Mouse (Mus musculus) forebrain, embryonic 12.5 days (tissue): ENCODE measurements at regions not wholly inside any gene's neighbourhood (a gene's known extent, or its start where the extent isn't known, plus 50 kb on each side); places are given as distances from the start of the nearest gene placed in this dataset.
A peak's percentile ranks its signal among the peaks of the same experiment; 100 is the strongest.

Experiments
- ATAC-seq: fragments of 200-750 bp; cut with Nextera tagmentation; 2 replicates; pipeline ENCODE4 v1.8.0; 2017; ENCODE audit warnings: moderate TSS enrichment; ENCODE audit not compliant: low FRiP score
- H3K27ac ChIP-seq: fragments of 300-500 bp; sonication (generic); 2 replicates; pipeline ENCODE4 v1.5.1; 2016; ENCODE audit warnings: mild to moderate bottlenecking
- H3K27me3 ChIP-seq: fragments of 300-500 bp; sonication (generic); 2 replicates; pipeline ENCODE4 v1.6.1; 2016; ENCODE audit warnings: mild to moderate bottlenecking
- H3K36me3 ChIP-seq: fragments of 300-500 bp; sonication (generic); replicated peaks from 2 replicates; pipeline ENCODE4 v1.6.1; 2016; ENCODE audit warnings: mild to moderate bottlenecking
- H3K4me1 ChIP-seq: fragments of 300-500 bp; sonication (generic); 2 replicates; pipeline ENCODE4 v1.6.1; 2016
- H3K4me2 ChIP-seq: fragments of 300-500 bp; sonication (generic); 2 replicates; pipeline ENCODE4 v1.6.1; 2016; ENCODE audit warnings: mild to moderate bottlenecking, moderate library complexity
- H3K4me3 ChIP-seq: fragments of 300-500 bp; sonication (generic); replicated peaks from 2 replicates; pipeline ENCODE4 v1.5.1; 2016; ENCODE audit warnings: mild to moderate bottlenecking
- H3K9ac ChIP-seq: fragments of 300-500 bp; sonication (generic); 2 replicates; pipeline ENCODE4 v1.6.1; 2016; ENCODE audit warnings: mild to moderate bottlenecking
- H3K9me3 ChIP-seq: fragments of 300-500 bp; sonication (generic); 2 replicates; pipeline ENCODE4 v1.6.1; 2016
- WGBS: fragments of 180-500 bp; shearing (Covaris S2); methylation state at CpG from one replicate; pipeline ENCODE4 v1.1.7; 2016; 5-methylcytosine and 5-hydroxymethylcytosine counted together

- H3K27ac ChIP-seq, result no peak overlapping the region
- no peak overlapping the region for H3K4me2 ChIP-seq
- no peaks in the 10 kb centered on the region for H3K36me3 ChIP-seq
- no peaks in the 10 kb centered on the region for H3K9me3 ChIP-seq
- no peak overlapping the region for H3K9ac ChIP-seq
- H3K27me3 ChIP-seq, result no peaks in the 10 kb centered on the region
- no peak for ATAC-seq
- WGBS, result 69% methylated on average over 11 of the region's 11 CpGs
- H3K4me1 ChIP-seq, result no peaks in the 10 kb centered on the region
- H3K4me3 ChIP-seq, result no peak overlapping the region
Observed at GRCm38 (mm10) chr3:132425819-132426671, 203.6 kb upstream of the Gimd1 start.

- Histone ChIP-seq H3K4me3 (no peak overlapping the region), H3K4me1 (no peaks in the 10 kb centered on the region), H3K27me3 (no peaks in the 10 kb centered on the region), H3K9me3 (no peaks in the 10 kb centered on the region), H3K36me3 (no peaks in the 10 kb centered on the region), H3K27ac (no peak overlapping the region), H3K9ac (no peak overlapping the region), H3K4me2 (no peak overlapping the region)
- WGBS, result 70% methylated on average over 9 of the region's 9 CpGs
- ATAC-seq, result no peak
Observed at GRCm38 (mm10) chr3:132427244-132427643, 202.4 kb upstream of the Gimd1 start.

DNA sequence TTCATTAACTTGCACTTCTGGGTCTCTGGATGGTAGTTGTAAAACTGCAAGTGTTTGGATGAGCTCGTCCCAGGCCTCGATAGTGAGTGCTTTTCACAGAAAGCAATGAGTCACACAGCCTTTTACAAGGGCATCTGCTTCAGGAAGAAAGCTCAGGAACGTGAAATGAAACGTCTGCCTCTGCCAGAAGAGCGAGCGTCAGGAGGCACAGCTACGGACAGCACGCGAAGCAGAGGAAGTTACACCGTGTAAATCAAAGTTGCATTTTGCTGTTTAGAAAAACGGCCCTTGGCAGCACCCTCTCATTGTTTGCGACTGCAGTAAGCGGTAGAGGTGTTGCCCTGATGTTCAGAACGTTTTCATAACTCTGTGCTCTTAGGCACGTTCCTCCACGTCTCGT lies 201.5 kb upstream of the Gimd1 start:
- ATAC-seq, result no peak
- Histone ChIP-seq H3K27me3 (no peaks in the 10 kb centered on the region), H3K4me1 (no peaks in the 10 kb centered on the region), H3K36me3 (no peaks in the 10 kb centered on the region), H3K9me3 (no peaks in the 10 kb centered on the region), H3K4me2 (no peak overlapping the region), H3K9ac (no peak overlapping the region), H3K27ac (no peak overlapping the region), H3K4me3 (no peak overlapping the region)
- 90% methylated on average over 17 of the region's 17 CpGs for WGBS

- Histone ChIP-seq H3K9me3 (no peaks in the 10 kb centered on the region), H3K4me2 (no peak overlapping the region), H3K27me3 (no peaks in the 10 kb centered on the region), H3K4me1 (no peaks in the 10 kb centered on the region), H3K27ac (no peak overlapping the region), H3K4me3 (no peak overlapping the region), H3K36me3 (no peaks in the 10 kb centered on the region), H3K9ac (no peak overlapping the region)
- no peak for ATAC-seq
Observed at GRCm38 (mm10) chr3:132431805-132432204, 197.8 kb upstream of the Gimd1 start.

DNA sequence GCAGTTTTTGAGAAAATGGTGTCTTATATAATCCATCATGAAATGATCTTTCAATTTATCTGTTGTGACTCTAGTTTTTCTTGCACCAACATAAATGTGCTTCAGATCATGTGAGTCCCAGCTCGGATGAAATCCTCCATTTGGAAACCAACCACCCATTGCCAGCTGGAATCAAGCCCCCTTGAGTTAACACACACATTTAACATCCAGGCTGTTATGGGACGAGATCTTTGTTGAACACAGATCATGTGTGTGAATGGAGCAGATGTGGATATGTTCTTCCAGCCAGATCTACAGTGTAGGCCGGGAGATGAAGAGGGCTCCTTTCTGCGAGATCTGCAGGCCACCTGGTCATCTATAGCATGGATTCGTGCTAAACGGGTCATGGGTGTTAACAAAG lies 188.4 kb upstream of the Gimd1 start:
- Histone ChIP-seq H3K4me1 (no peaks in the 10 kb centered on the region), H3K9me3 (no peaks in the 10 kb centered on the region), H3K27ac (no peak overlapping the region), H3K4me3 (no peak overlapping the region), H3K27me3 (no peaks in the 10 kb centered on the region), H3K4me2 (no peak overlapping the region), H3K9ac (no peak overlapping the region), H3K36me3 (no peaks in the 10 kb centered on the region)
- no peak for ATAC-seq
- WGBS, result 93% methylated on average over 6 of the region's 6 CpGs

DNA sequence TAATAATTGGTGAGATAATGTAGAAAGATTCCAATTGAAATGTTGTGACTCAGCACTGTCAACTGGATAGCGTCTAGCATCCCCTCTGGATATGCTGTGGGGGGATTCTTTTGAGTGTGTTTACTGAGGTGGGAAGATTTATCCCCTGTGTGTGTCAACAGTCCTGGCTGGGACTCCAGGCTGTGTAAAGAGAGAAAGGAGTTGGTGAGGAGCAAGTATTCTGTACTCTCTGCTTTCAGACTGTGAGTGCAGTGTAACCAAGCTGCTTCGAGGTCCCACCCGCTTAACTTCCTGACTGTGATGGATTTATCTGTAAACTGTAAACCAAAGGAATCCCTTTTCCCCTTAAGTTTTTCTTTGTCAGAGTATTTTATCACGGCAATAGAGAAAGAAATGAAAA lies 175.7 kb upstream of the Gimd1 start:
- 67% methylated on average over 4 of the region's 4 CpGs for WGBS
- no peak overlapping the region for H3K27ac ChIP-seq
- no peaks in the 10 kb centered on the region for H3K4me1 ChIP-seq
- H3K4me3 ChIP-seq, result no peak overlapping the region
- H3K9ac ChIP-seq, result no peak overlapping the region
- H3K4me2 ChIP-seq, result no peak overlapping the region
- no peak for ATAC-seq
- no peaks in the 10 kb centered on the region for H3K27me3 ChIP-seq
- no peaks in the 10 kb centered on the region for H3K9me3 ChIP-seq
- H3K36me3 ChIP-seq, result no peaks in the 10 kb centered on the region

DNA sequence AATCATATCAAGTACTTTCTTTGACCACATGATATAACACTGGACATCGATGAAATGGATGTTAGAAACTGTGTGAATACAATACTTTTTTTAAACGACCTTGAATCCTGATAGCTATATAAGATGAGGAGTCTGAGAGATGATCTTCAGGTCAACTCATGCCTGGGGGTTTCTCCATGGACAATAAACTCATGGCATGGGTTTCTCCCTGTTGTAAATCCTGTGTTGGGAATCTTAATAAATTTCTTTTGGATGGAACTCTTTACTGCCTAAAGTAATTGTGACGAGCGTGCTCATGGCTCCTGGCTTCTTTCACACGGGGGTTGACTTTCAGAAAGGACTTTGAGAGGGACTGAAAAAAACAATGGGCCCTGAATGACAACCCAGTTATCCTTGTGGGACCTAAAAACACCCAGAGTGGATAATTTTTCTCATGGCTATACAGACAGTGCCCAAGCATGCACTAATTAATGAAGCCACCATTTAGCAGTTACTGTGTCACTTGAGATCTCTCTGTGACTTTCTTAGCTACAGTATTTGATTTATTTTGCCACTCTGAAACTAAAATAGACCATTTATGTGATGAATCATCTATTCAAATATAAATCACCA lies 167.2 kb upstream of the Gimd1 start:
- Histone ChIP-seq H3K4me1 (no peaks in the 10 kb centered on the region), H3K9ac (no peak overlapping the region), H3K36me3 (no peaks in the 10 kb centered on the region), H3K27me3 (no peaks in the 10 kb centered on the region), H3K4me3 (no peak overlapping the region), H3K4me2 (no peak overlapping the region), H3K27ac (no peak overlapping the region), H3K9me3 (no peaks in the 10 kb centered on the region)
- WGBS, result 71% methylated on average over 5 of the region's 5 CpGs
- no peak for ATAC-seq

- H3K4me1 ChIP-seq, result no peaks in the 10 kb centered on the region
- no peaks in the 10 kb centered on the region for H3K36me3 ChIP-seq
- H3K4me3 ChIP-seq, result no peak overlapping the region
- no peak for ATAC-seq
- H3K9me3 ChIP-seq, result no peaks in the 10 kb centered on the region
- H3K9ac ChIP-seq, result no peak overlapping the region
- WGBS, result 56% methylated on average over 4 of the region's 4 CpGs
- H3K4me2 ChIP-seq, result no peak overlapping the region
- H3K27me3 ChIP-seq, result no peaks in the 10 kb centered on the region
- H3K27ac ChIP-seq, result no peak overlapping the region
Observed at GRCm38 (mm10) chr3:132471070-132471469, 158.6 kb upstream of the Gimd1 start.

GRCm38 (mm10) chr3:132477768-132478167 lies 151.9 kb upstream of the Gimd1 start:
- Histone ChIP-seq H3K27me3 (no peaks in the 10 kb centered on the region), H3K9ac (no peak overlapping the region), H3K4me1 (no peaks in the 10 kb centered on the region), H3K4me3 (no peak overlapping the region), H3K9me3 (no peaks in the 10 kb centered on the region), H3K36me3 (no peaks in the 10 kb centered on the region), H3K27ac (no peak overlapping the region), H3K4me2 (no peak overlapping the region)
- ATAC-seq, result no peak
- WGBS, result 92% methylated on average over 5 of the region's 5 CpGs

DNA sequence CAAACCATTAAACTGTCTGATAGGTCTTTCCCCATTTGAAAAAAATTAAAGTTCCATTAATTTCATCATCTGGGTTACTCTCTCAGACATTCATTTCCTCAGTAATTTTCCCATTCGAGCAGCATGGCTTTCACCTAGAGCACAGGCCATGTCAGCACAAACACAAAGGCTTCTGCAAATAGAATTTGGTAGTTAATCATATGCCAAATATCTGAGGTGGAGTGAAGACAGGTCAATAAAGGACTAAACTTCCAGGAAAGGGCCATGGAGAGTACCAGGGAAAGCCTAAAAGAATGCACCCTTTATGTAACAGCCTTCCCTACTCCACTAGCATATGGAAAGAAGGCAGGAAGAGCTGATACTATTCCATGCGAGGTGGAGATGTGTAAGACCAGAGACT lies 150.3 kb upstream of the Gimd1 start:
- Histone ChIP-seq H3K4me1 (no peaks in the 10 kb centered on the region), H3K9ac (no peak overlapping the region), H3K4me3 (no peak overlapping the region), H3K27ac (no peak overlapping the region), H3K27me3 (no peaks in the 10 kb centered on the region), H3K36me3 (no peaks in the 10 kb centered on the region), H3K9me3 (no peaks in the 10 kb centered on the region), H3K4me2 (no peak overlapping the region)
- no peak for ATAC-seq
- whole genome bisulfite sequencing, result 81% methylated on average over 2 of the region's 2 CpGs

- Histone ChIP-seq H3K27ac (no peak overlapping the region), H3K27me3 (no peaks in the 10 kb centered on the region), H3K9ac (no peak overlapping the region), H3K4me3 (no peak overlapping the region), H3K36me3 (no peaks in the 10 kb centered on the region), H3K9me3 (no peaks in the 10 kb centered on the region), H3K4me1 (no peaks in the 10 kb centered on the region), H3K4me2 (no peak overlapping the region)
- ATAC-seq, result no peak
- 87% methylated on average over 2 of the region's 2 CpGs for WGBS
Observed at GRCm38 (mm10) chr3:132484814-132485213, 144.8 kb upstream of the Gimd1 start.

- Histone ChIP-seq H3K4me1 (no peaks in the 10 kb centered on the region), H3K36me3 (no peaks in the 10 kb centered on the region), H3K27ac (no peak overlapping the region), H3K9me3 (no peaks in the 10 kb centered on the region), H3K9ac (no peak overlapping the region), H3K4me3 (no peak overlapping the region), H3K27me3 (no peaks in the 10 kb centered on the region), H3K4me2 (no peak overlapping the region)
- ATAC-seq, result no peak
- WGBS, result 94% methylated on average over 5 of the region's 5 CpGs
Observed at GRCm38 (mm10) chr3:132485553-132485952, 144.1 kb upstream of the Gimd1 start.

GRCm38 (mm10) chr3:132506095-132506494 lies 123.5 kb upstream of the Gimd1 start:
- Histone ChIP-seq H3K9me3 (no peaks in the 10 kb centered on the region), H3K36me3 (no peaks in the 10 kb centered on the region)
- peak; percentile 76 for ATAC-seq

More at GRCm38 (mm10) chr3:132506095-132506494, 123.5 kb upstream of the Gimd1 start:
- H3K27me3 ChIP-seq, result no peaks in the 10 kb centered on the region
- 19% methylated on average over 4 of the region's 4 CpGs for WGBS
- H3K4me3 ChIP-seq, result no peak overlapping the region
- no peak overlapping the region for H3K27ac ChIP-seq
- H3K9ac ChIP-seq, result no peak overlapping the region
- no peaks in the 10 kb centered on the region for H3K4me1 ChIP-seq
- no peak overlapping the region for H3K4me2 ChIP-seq
